ENCODE assay signal across 8 mouse cellular contexts in genomic region chr12:84698319-84699081, GRCm38 (mm10). TPM values are rescaled to one million over a fixed set of nuclear protein-coding genes. Genes with fewer than 3 reads are reported as not detected.
DNase-seq lines count a peak whose midpoint lies in the region; ATAC-seq lines count a peak whose summit lies in the region.

Syndig1l (minus strand) TSS chr12:84698831.

- peak within 1 kb of the TSS; percentile 63 for H3K4me3 ChIP-seq in hindbrain, embryonic 13.5 days

- peak within 1 kb of the TSS; percentile 81 for H3K9ac ChIP-seq in hindbrain, embryonic 13.5 days

- peaks cover 35% of the 10 kb centered on the region for H3K4me1 ChIP-seq in hindbrain, embryonic 13.5 days (replicated peaks)

- ATAC-seq in hindbrain, embryonic 13.5 days (ENCODE audit: low FRiP score), result peak; percentile 71
- ATAC-seq in megakaryocyte progenitor cell, adult 5-6 weeks (replicated peaks; ENCODE audit: poor library complexity), result peak; percentile 95

- peaks cover 71% of the 10 kb centered on the region for H3K27me3 ChIP-seq in hindbrain, embryonic 13.5 days

- peak within 1 kb of the TSS; percentile 79 for H3K4me2 ChIP-seq in hindbrain, embryonic 13.5 days

- H3K27ac ChIP-seq in hindbrain, embryonic 13.5 days, result peak within 1 kb of the TSS; percentile 64

- peak; percentile 7 for DNase-seq in T-cell, adult 2 months (ENCODE audit: low spot score)
- peak; percentile 45 for DNase-seq in cerebellum, adult 8-10 months
- peak in 1 of 2 experiments; percentile 45 for DNase-seq in frontal cortex, adult 2 months (ENCODE audit: extremely low spot score in 1 of 2, low spot score in 1 of 2)
- peak; percentile 31 to 44 for DNase-seq in left cerebral cortex, postnatal 25 days (ENCODE audit: low spot score in 2 of 2)
- DNase-seq in right cerebral cortex, postnatal 25 days, result peak; percentile 46
- DNase-seq in urinary bladder, postnatal 4 days (ENCODE audit: low spot score in 2 of 2), result peak; percentile 65 to 82

- no peaks in the 10 kb centered on the region for H3K36me3 ChIP-seq in hindbrain, embryonic 13.5 days

- intact Hi-C loops in left cerebral cortex, postnatal 25 days (cut with DNase I), result no loop called here

- 1% methylated on average over 62 of the region's 79 CpGs for WGBS in hindbrain, embryonic 13.5 days

- no peaks in the 10 kb centered on the region for H3K9me3 ChIP-seq in hindbrain, embryonic 13.5 days

RNA-seq across cellular contexts. Expression of gene Syndig1l, which starts in this region (rescaled TPM):
- polyA plus RNA-seq in frontal cortex, adult 2 months (2012; rRNA removed), result 16.3 and 23.8 TPM in 2 replicates
- polyA plus RNA-seq in hindbrain, embryonic 13.5 days (2015; fragmentation: Nextera tagmentation; extraction: Ambion mirVana), result 4.8 and 5.3 TPM in 2 replicates
- 10 to 100 TPM; 12.1 to 41.8 TPM for total RNA-seq in left cerebral cortex, postnatal 25 days (2021)
- total RNA-seq in megakaryocyte progenitor cell, adult 5-6 weeks (2015), result not detected in 2 replicates
- total RNA-seq in megakaryocyte progenitor cell, adult 5-6 weeks (2017), result not detected in 2 replicates

Comparison
In these comparisons a context has a peak if more than half of its experiments do, and no peak if none do; other contexts are left out.
1. RNA of gene Syndig1l (total RNA-seq): 12.1 to 41.8 TPM in left cerebral cortex, postnatal 25 days; not detected in megakaryocyte progenitor cell, adult 5-6 weeks; every median in the first group is over 10 times any median in the second.
2. Peak in ATAC-seq in megakaryocyte progenitor cell, adult 5-6 weeks; RNA of the gene not detected or under 1 TPM.